Mouse (Mus musculus) splenic B cell, adult 2 months (primary cell): Measurements from ENCODE around the gene Plcd4.
"Not testable (repeated sequence)": the region's sequence is repeated elsewhere in the genome, so short reads cannot be mapped to it uniquely, and the experiment has no call there.

Experiments used
- DNase-seq: peaks from one replicate; pipeline ENCODE4 v3.0.0-alpha.2; 2011; ENCODE audit warnings: low read depth, low spot score
- H3K27me3 ChIP-seq: 2 replicates; pipeline ENCODE4 v1.6.1; 2012; ENCODE audit warnings: mild to moderate bottlenecking, low read length, moderate library complexity, mixed read lengths; ENCODE audit not compliant: control insufficient read depth, poor library complexity, insufficient read depth, severe bottlenecking
- H3K36me3 ChIP-seq: 2 replicates; pipeline ENCODE4 v1.6.1; 2012; ENCODE audit warnings: mild to moderate bottlenecking, low read length, moderate library complexity, mixed read lengths; ENCODE audit not compliant: control insufficient read depth, poor library complexity, insufficient read depth, severe bottlenecking

Plcd4 gene

DNA sequence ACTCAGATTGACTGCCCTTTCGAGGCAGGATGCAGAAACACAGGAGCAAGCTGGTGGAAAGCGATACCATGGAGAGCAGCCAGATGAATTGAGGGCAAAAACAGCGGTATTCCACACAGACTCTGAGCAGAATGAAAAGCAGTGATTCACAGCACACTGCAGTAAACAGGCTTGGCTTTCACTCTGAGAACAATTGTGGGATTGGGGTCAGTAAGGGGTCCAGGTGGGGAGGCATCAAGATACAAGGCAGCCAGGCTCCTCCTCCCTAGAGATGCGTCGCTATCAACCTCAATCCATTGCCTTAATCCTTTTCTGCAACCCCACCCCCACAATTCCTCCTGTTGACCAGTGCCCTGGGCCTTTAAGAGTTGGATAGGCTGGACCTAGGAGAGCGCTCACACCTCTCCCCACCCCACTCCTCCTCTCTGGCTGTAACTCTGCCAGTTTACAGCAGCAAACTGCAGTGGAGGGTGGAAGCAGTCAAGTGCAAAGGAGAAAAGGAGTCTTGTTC lies at the start of gene Plcd4:
TSS of gene Plcd4 (plus strand) at position 438 of the 511 bp plus-strand sequence.
- DNase-seq: no peak
- H3K36me3 ChIP-seq: no peaks in the 10 kb centered on the region
- no peaks in the 10 kb centered on the region for H3K27me3 ChIP-seq

DNA sequence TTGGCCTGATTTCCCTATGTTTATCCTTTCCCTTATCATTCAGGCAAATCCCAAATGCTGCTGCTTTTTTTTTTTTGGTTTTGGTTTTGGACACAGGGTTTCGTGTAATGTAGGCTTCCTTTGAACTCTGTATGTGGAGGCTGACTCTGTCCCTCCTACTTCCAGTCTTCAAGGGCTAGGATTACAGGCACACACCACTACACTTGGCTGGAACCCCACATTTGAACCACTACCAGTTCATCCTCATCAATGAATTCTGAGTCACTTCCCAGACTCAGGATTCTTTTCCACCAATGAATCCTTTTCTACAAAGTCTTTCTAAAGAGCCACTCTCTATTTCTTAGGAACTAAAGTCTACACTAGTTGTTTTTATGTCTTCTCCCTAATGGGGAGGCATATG lies 41.6 kb upstream of the Plcd4 start:
- Histone ChIP-seq H3K36me3 (no peaks in the 10 kb centered on the region), H3K27me3 (no peaks in the 10 kb centered on the region)
- no peak for DNase-seq

DNA sequence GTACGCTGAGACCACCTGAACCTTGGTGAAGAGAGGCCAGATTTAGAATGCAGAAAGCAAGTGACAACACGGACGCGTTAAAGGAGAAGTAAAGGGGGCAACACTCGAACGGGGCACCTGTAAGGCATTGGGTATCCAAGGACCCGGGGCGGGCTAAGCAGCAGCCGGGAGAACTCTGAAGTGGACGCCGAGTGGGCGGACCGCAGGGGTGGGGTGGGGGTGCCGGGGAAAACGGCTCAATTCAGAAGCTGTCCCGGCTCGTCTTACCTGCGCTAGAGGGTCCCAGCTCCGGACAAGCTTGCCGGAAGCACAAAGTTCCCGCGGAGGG lies 37.3 kb upstream of the Plcd4 start:
- no peaks in the 10 kb centered on the region for H3K27me3 ChIP-seq
- no peak for DNase-seq
- no peaks in the 10 kb centered on the region for H3K36me3 ChIP-seq

DNA sequence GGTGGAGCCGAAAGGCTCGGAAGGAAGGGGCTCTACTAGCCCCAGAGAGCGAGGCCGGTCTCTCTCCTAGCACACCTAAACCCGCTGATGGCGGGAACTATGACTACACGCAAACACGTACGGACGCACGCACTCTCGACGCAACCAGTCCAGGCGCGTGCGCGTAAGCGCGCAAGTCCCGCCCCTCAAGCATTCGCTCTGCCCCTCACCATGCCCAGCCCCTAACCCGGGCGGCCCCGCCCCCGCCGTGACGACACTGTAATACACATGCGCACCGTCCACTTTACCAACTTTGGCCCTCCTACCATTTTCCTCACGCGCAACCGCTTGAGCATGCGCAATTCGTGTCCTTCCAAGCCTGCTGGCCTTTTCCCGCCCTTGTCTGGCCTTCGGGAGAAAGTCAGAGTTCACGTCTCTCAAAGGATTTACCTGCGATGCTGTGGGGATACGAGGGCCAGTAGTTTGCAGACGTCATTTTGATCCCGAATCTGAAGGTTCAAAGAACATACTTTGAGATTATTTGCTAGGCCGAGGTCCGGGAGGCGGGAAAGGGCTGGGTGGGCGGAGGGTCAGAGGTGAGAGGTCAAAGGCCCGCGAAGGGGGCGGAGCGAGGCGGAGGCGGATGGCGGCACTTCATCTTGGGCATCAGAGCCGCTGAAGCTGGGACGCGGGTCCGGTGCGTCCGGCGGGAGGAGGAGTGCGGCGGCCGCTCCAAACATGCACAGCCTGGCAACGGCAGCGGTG lies 36.8 kb upstream of the Plcd4 start, which contains the start of gene Cnot9:
TSS of gene Cnot9 (plus strand) at position 338 of the 744 bp plus-strand sequence.
- no peaks in the 10 kb centered on the region for H3K36me3 ChIP-seq
- peak; percentile 99 for DNase-seq
- H3K27me3 ChIP-seq: no peaks in the 10 kb centered on the region

DNA sequence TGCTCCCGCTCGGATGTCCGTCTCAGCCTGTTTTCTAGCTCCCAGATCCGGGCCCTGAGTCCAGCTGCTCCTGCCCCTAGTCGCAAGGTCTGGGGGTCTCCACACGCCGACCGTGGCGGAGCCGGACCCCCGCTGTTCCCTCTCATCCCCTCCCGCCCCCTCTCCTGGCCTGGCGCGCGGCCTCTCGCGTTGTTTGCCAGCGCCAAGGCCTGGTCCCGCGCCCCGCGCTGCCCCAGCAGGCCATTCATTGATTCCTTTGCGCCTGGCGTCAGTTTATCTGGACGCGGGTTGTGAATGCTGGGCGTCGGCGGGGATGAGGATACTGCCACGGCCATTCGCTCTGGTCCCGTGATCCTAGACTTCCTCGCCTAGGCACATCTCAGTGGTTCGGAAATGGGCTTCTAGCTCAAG lies 36.2 kb upstream of the Plcd4 start:
- Histone ChIP-seq H3K27me3 (no peaks in the 10 kb centered on the region), H3K36me3 (no peaks in the 10 kb centered on the region)
- no peak for DNase-seq

DNA sequence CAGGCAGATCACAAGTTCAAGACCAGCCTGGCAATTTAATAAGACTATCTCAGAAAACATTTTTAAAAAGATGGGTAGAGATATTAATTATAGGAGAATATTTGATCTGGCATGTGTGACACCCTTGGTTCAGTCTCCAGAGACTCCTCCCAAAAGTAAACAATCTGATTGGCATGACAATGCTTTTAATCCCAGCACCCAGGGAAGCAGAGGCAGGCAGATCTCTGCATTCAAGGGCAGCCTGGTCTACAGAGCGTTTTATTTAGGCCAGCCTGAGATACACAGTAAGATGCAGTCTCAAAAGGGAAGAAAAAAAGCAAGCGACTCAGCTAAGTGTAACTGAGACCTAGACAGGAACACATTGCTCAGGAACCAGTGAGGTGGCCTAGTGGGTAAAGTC lies 34.9 kb upstream of the Plcd4 start:
- H3K36me3 ChIP-seq: no peaks in the 10 kb centered on the region
- DNase-seq: peak; percentile 6
- H3K27me3 ChIP-seq: no peaks in the 10 kb centered on the region

DNA sequence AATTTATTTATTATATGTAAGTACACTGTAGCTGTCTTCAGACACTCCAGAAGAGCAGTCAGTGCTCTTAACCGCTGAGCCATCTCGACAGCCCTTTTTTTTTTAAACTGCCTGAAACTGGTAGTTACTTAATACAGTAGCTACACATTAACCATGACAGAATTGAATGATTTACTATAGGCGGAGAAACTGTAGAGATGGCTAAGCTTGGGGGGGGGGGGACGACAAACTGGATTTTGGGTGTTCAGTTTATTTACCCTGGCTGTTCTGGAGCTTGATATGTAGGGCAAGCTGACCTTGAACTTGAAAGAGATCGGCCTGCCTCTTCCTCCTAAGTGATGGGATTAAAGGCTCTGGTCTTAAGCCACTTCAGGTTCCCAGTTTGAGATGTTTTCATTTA lies 31.4 kb upstream of the Plcd4 start:
- Histone ChIP-seq H3K27me3 (no peaks in the 10 kb centered on the region), H3K36me3 (no peaks in the 10 kb centered on the region; the same call in 1 of the 2 replicates)
- DNase-seq: no peak

DNA sequence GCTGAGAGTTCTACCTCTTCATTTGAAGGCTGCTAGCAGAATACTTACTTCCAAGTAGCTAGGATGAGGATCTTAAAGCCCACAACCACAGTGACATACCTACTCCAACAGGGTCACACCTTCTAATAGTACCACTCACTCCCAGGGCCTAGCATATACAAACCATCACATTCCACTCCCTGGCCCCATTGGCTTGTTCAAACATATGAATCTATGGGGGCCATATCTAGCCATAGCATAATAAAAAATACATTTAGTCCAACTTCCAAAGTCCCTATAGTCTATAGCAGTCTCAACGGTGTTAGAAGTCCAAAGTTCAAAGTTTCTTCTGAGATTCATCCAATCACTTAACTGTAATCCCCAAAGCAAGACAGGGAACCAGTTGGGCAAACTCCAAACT lies 29.7 kb upstream of the Plcd4 start:
- DNase-seq, H3K36me3 ChIP-seq, H3K27me3 ChIP-seq: not testable (repeated sequence)

DNA sequence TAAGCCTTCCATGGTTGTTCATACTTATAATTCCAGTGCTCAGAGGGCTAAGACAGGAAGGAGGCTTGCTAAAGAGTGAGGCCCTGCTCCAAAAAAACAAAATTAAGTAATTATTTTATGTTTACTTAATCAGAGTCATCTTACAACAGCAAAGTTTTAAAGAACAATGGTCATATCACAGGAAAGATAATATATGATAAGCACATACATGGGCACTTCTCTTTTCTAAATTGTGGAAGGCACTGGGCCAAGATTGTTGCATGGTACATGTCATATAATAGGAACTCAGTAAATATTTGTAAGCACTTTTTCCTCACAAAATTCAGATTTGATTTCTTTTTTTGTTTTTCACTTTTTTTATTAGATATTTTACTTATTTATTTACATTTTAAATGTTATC lies 22.8 kb upstream of the Plcd4 start:
- DNase-seq: no peak
- Histone ChIP-seq H3K27me3 (no peaks in the 10 kb centered on the region), H3K36me3 (peaks cover 10% of the 10 kb centered on the region)

DNA sequence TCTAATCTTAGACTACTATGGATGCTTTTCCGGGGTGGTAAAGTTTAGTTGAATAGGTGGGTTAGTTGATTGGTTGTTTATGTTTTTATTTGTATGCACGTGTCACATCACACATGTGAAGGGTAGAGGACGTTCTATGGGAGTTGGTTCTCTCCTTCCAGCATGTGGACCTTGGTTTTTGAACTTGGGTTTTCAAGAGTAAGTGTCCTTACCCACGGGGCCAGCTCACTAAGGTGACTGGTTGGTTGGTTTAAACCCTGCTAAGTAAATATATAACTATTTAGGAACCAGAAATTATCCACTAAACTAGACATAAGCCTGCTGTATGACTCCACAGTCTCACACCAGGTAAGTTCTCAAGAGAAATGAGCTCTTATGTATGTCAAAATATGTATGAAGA lies 17.9 kb upstream of the Plcd4 start:
- DNase-seq: no peak
- H3K27me3 ChIP-seq: no peaks in the 10 kb centered on the region
- H3K36me3 ChIP-seq: peaks cover 17% of the 10 kb centered on the region

DNA sequence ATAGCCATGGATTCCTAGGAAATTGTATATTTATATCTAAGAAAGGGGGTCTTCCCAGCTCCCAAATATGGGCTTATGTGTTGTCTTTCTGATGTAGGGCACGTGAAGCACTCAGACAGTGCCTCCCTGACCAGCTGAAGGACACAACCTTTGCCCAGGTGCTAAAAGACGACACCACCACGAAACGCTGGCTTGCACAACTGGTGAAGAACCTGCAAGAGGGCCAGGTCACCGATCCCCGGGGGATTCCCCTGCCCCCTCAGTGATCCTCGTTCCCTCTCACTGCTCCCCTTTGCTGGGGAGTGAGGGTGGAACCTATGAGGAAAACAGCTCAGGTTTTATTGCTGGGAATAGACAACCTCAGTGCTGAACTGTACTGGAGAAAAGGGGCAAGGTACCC lies 14.1 kb upstream of the Plcd4 start:
- H3K27me3 ChIP-seq: no peaks in the 10 kb centered on the region
- DNase-seq: no peak
- H3K36me3 ChIP-seq: peaks cover 16% of the 10 kb centered on the region; the same call in 1 of the 2 replicates

DNA sequence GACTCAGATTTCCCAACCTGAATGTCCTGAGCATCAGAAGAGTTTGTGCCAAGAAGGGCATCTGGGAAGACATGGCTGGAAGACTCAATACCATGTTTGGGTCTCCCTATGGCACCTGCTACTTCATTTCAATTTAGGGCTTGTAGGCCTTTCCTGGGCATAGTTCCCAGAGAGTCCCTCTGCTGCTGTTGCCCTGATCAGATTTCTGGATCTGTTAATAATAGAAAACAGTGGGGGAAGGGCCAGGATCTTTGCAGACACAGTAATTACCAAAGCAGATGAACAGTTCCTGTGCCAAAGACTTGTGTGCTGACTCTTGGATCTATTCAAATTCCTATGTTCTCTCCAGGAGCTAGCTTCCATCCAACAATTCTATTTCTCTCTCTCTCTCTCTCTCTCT lies 4.0 kb upstream of the Plcd4 start:
- DNase-seq: no peak
- Histone ChIP-seq H3K36me3 (no peaks in the 10 kb centered on the region), H3K27me3 (no peaks in the 10 kb centered on the region)

DNA sequence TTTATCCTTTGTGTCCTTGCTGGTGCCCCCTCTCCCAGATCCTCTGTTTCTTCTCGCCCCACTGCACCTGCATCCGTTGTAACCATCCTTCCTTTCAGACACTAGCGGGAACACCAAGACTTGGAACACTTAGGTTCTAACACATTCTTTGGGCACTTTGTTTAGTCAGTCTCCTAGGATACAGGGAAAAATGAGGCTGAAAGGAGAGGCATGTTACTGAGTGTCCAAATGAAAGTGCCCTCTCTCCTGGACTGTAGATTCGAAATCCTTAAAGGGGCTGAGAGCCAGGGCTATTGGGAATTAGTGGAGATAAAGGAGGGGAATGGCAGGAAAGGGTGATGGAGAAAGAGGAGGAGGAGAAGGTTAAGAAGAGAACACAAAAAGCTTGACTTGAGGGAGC lies 1.5 kb downstream of the Plcd4 start, which contains the start of gene Usp37:
TSS of gene Usp37 (minus strand) at position 101 of the 400 bp plus-strand sequence.
- no peaks in the 10 kb centered on the region for H3K36me3 ChIP-seq
- no peaks in the 10 kb centered on the region for H3K27me3 ChIP-seq
- DNase-seq: no peak

DNA sequence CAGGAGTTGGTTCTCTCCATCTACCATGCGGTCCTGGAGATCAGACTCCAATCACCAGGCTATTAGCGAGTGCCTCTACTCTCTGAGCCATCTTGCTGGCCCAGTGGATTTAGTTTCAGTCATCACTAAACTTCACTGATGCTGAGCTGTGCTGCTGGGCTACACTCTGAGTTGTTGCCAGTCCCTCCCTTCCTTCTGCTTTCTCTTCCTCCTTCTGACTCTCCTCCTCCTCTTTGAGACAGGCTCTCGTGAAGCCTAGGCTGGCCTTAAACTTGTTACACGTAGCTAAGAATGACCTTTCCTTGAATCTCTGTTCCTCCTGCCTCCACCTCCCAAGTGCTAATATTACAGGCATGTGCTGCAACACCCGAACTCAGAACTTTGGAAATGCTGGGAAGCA lies 16.4 kb downstream of the Plcd4 start:
- Histone ChIP-seq H3K36me3 (no peaks in the 10 kb centered on the region), H3K27me3 (no peaks in the 10 kb centered on the region)
- DNase-seq: no peak

DNA sequence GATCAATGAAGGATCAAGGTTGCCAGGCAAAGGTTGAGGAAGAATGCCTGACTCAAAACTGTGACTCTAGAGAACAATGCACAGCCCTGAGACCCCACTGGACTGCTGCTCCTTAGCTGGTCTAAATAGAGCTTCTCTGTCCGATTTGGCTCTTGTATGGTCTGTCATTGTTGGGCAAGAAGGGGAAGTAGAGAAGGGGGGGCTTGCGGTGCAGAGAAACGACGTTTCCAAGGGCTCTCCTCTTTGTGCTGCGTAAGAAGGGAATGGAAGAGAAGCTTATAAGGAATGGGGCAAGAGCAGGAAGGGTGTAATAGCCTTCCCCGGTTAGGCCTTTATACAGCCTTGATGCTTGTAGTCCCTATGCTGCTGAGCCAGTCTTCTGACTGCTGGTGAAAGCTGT lies 23.1 kb downstream of the Plcd4 start:
- no peaks in the 10 kb centered on the region for H3K27me3 ChIP-seq
- DNase-seq: no peak
- H3K36me3 ChIP-seq: peaks cover 3% of the 10 kb centered on the region; the same call in 1 of the 2 replicates
